Mouse (Mus musculus) CH12.LX (cell line): ENCODE results near the gene Ap2s1. TPM values are rescaled to one million over a fixed set of nuclear protein-coding genes. Genes with fewer than 3 reads are reported as not detected.

ENCODE experiments used
- DNase-seq: peaks from one replicate; pipeline ENCODE4 v3.0.0-alpha.2; 2013; ENCODE audit errors: extremely low read depth
- H3K27ac ChIP-seq: 2 replicates; pipeline ENCODE4 v1.5.1; 2012; ENCODE audit warnings: low read depth, mild to moderate bottlenecking, control low read depth, moderate library complexity; ENCODE audit not compliant: insufficient read depth
- H3K27me3 ChIP-seq: replicated peaks from 2 replicates; pipeline ENCODE3; 2012; ENCODE audit warnings: inconsistent platforms
- H3K36me3 ChIP-seq, 2 experiments: replicated peaks in 1 of 2; 2 replicates each; pipeline versions ENCODE3 to v1.6.1; 2012; ENCODE audit warnings: inconsistent platforms in 1 of 2, low read length in 1 of 2, mild to moderate bottlenecking in 1 of 2, mixed read lengths in 1 of 2, moderate library complexity in 1 of 2; ENCODE audit not compliant: control insufficient read depth in 1 of 2, insufficient read depth in 1 of 2
- H3K4me1 ChIP-seq, 2 experiments: 2 replicates each; pipeline ENCODE4 v1.6.1; 2012; ENCODE audit warnings: inconsistent platforms in 1 of 2, moderate library complexity in 1 of 2; ENCODE audit not compliant: insufficient read depth in 2 of 2, control insufficient read depth in 1 of 2
- H3K4me2 ChIP-seq: 2 replicates; pipeline ENCODE4 v1.6.1; 2012; ENCODE audit warnings: low read depth, mild to moderate bottlenecking, control low read depth; ENCODE audit not compliant: poor library complexity, insufficient read depth, severe bottlenecking
- H3K4me3 ChIP-seq, 3 experiments: fragments of 150-350 bp in 1 of 3; sonication (generic) in 1 of 3; replicated peaks in 1 of 3; 2 replicates each; pipeline versions ENCODE3 to v1.5.1; 2011 to 2012; ENCODE audit warnings: low read depth in 2 of 3, low read length in 2 of 3, mild to moderate bottlenecking in 2 of 3, moderate library complexity in 2 of 3, control low read depth in 1 of 3, improper control_type of control experiment in 1 of 3, inconsistent platforms in 1 of 3, mixed read lengths in 1 of 3; ENCODE audit not compliant: poor library complexity in 1 of 3
- H3K79me2 ChIP-seq: replicated peaks from 2 replicates; pipeline ENCODE4 v1.6.1; 2012; ENCODE audit warnings: mild to moderate bottlenecking, moderate library complexity; ENCODE audit not compliant: control insufficient read depth, poor library complexity, insufficient read depth, severe bottlenecking; ENCODE audit errors: extremely low read depth
- H3K9ac ChIP-seq: 2 replicates; pipeline ENCODE4 v1.6.1; 2012; ENCODE audit warnings: low read depth, mild to moderate bottlenecking, control low read depth, moderate library complexity; ENCODE audit not compliant: insufficient read depth
- H3K9me3 ChIP-seq: replicated peaks from 2 replicates; pipeline ENCODE3; 2012; ENCODE audit warnings: low read length, inconsistent platforms, mixed read lengths
- CHD1 ChIP-seq: IDR thresholded peaks from 2 replicates; pipeline ENCODE4 v1.6.1; 2012; ENCODE audit warnings: low read depth, low read length, improper control_type of control experiment, inconsistent platforms
- CHD2 ChIP-seq: IDR thresholded peaks from 2 replicates; pipeline ENCODE4 v1.6.1; 2011; ENCODE audit warnings: low read length, improper control_type of control experiment
- CTCF ChIP-seq, 2 experiments: IDR thresholded peaks in 1 of 2; conservative IDR thresholded peaks in 1 of 2; 2 replicates each; pipeline ENCODE4 v1.5.1; 2011 to 2012; ENCODE audit warnings: low read depth in 2 of 2, low read length in 2 of 2, improper control_type of control experiment in 1 of 2, inconsistent platforms in 1 of 2, mild to moderate bottlenecking in 1 of 2, moderate library complexity in 1 of 2
- E2F4 ChIP-seq: IDR thresholded peaks from 2 replicates; pipeline ENCODE4 v1.6.1; 2011; ENCODE audit warnings: low read depth, low read length, improper control_type of control experiment; ENCODE audit not compliant: insufficient replicate concordance
- EP300 ChIP-seq: IDR thresholded peaks from 2 replicates; pipeline ENCODE4 v1.6.1; 2011; ENCODE audit warnings: low read length, improper control_type of control experiment
- ETS1 ChIP-seq: conservative IDR thresholded peaks from 2 replicates; pipeline ENCODE4 v1.6.1; 2012; ENCODE audit warnings: low read depth, mild to moderate bottlenecking, inconsistent platforms, low read length, improper control_type of control experiment, moderate library complexity
- GABPA ChIP-seq: IDR thresholded peaks from 2 replicates; pipeline ENCODE4 v1.6.1; 2012; ENCODE audit warnings: low read depth, low read length, improper control_type of control experiment, inconsistent platforms; ENCODE audit not compliant: insufficient replicate concordance
- HCFC1 ChIP-seq: IDR thresholded peaks from 2 replicates; pipeline ENCODE4 v1.6.1; 2012; ENCODE audit warnings: low read depth, mild to moderate bottlenecking, inconsistent platforms, low read length, improper control_type of control experiment
- IRF4 ChIP-seq: IDR thresholded peaks from 2 replicates; pipeline ENCODE4 v1.6.1; 2014; ENCODE audit warnings: low read depth, mild to moderate bottlenecking, inconsistent platforms, low read length, improper control_type of control experiment
- JUND ChIP-seq: conservative IDR thresholded peaks from 2 replicates; pipeline ENCODE4 v1.6.1; 2011; ENCODE audit warnings: low read depth, low read length, improper control_type of control experiment
- KAT2A ChIP-seq: IDR thresholded peaks from 2 replicates; pipeline ENCODE4 v1.6.1; 2012; ENCODE audit warnings: low read length, improper control_type of control experiment, inconsistent platforms; ENCODE audit not compliant: insufficient replicate concordance
- MAX ChIP-seq: IDR thresholded peaks from 2 replicates; pipeline ENCODE4 v1.6.1; 2011; ENCODE audit warnings: low read length, improper control_type of control experiment
- MAZ ChIP-seq: IDR thresholded peaks from 2 replicates; pipeline ENCODE4 v1.6.1; 2012; ENCODE audit warnings: low read depth, mild to moderate bottlenecking, inconsistent platforms, low read length, improper control_type of control experiment, moderate library complexity
- MXI1 ChIP-seq: IDR thresholded peaks from 2 replicates; pipeline ENCODE4 v1.6.1; 2011; ENCODE audit warnings: mild to moderate bottlenecking, low read depth, low read length, improper control_type of control experiment
- NELFE ChIP-seq: IDR thresholded peaks from 2 replicates; pipeline ENCODE4 v1.6.1; 2011; ENCODE audit warnings: low read depth, low read length, improper control_type of control experiment
- PAX5 ChIP-seq: IDR thresholded peaks from 2 replicates; pipeline ENCODE4 v1.6.1; 2012; ENCODE audit warnings: low read length, inconsistent platforms, mixed read lengths
- POLR2A ChIP-seq: IDR thresholded peaks from 2 replicates; pipeline ENCODE4 v1.6.1; 2011; ENCODE audit warnings: low read depth, mild to moderate bottlenecking, improper control_type of control experiment, low read length
- POLR2AphosphoS2 ChIP-seq: IDR thresholded peaks from 2 replicates; pipeline ENCODE4 v1.6.1; 2011; ENCODE audit warnings: low read depth, low read length, improper control_type of control experiment
- RAD21 ChIP-seq: IDR thresholded peaks from 2 replicates; pipeline ENCODE4 v1.6.1; 2011; ENCODE audit warnings: low read depth, mild to moderate bottlenecking, low read length, improper control_type of control experiment, moderate library complexity
- RCOR1 ChIP-seq: conservative IDR thresholded peaks from 2 replicates; pipeline ENCODE4 v1.6.1; 2012; ENCODE audit warnings: low read depth, mild to moderate bottlenecking, inconsistent platforms, low read length, improper control_type of control experiment
- SIN3A ChIP-seq: IDR thresholded peaks from 2 replicates; pipeline ENCODE4 v1.6.1; 2012; ENCODE audit warnings: low read length, improper control_type of control experiment, inconsistent platforms
- SMC3 ChIP-seq: IDR thresholded peaks from 2 replicates; pipeline ENCODE4 v1.6.1; 2011; ENCODE audit warnings: low read depth, low read length, improper control_type of control experiment
- TCF12 ChIP-seq: IDR thresholded peaks from 2 replicates; pipeline ENCODE4 v1.6.1; 2014; ENCODE audit warnings: low read depth, mild to moderate bottlenecking, inconsistent platforms, low read length, improper control_type of control experiment
- UBTF ChIP-seq: IDR thresholded peaks from 2 replicates; pipeline ENCODE4 v1.6.1; 2012; ENCODE audit warnings: low read depth, mild to moderate bottlenecking, inconsistent platforms, low read length, improper control_type of control experiment, moderate library complexity
- USF2 ChIP-seq: conservative IDR thresholded peaks from 2 replicates; pipeline ENCODE4 v1.6.1; 2011; ENCODE audit warnings: low read depth, low read length, improper control_type of control experiment
- ZC3H11A ChIP-seq: IDR thresholded peaks from 2 replicates; pipeline ENCODE4 v1.6.1; 2012; ENCODE audit warnings: low read depth, mild to moderate bottlenecking, inconsistent platforms, low read length, improper control_type of control experiment
- ZKSCAN1 ChIP-seq: IDR thresholded peaks from 2 replicates; pipeline ENCODE4 v1.6.1; 2012; ENCODE audit warnings: low read depth, inconsistent platforms, low read length, improper control_type of control experiment, borderline replicate concordance
- ZMIZ1 ChIP-seq: IDR thresholded peaks from 2 replicates; pipeline ENCODE4 v1.6.1; 2012; ENCODE audit warnings: low read depth, mild to moderate bottlenecking, inconsistent platforms, low read length, improper control_type of control experiment
- ZNF384 ChIP-seq: IDR thresholded peaks from 2 replicates; pipeline ENCODE4 v1.6.1; 2012; ENCODE audit warnings: low read depth, low read length, improper control_type of control experiment, inconsistent platforms
- dilution Hi-C: fragments of 300-500 bp; cut with MboI; formaldehyde crosslinking; loops from 2 replicates; pipeline ENCODE4 v1.14.3; 2020; ENCODE audit warnings: low sequenced_read_pairs; ENCODE audit not compliant: extremely low pct_unique_long_range_greater_than_20kb, extremely low pct_ligation_motif_present
- in situ Hi-C: fragments of 300-500 bp; cut with MboI; formaldehyde crosslinking; loops from 3 replicates; pipeline ENCODE4 v1.14.3; 2019; ENCODE audit warnings: low sequenced_read_pairs, low pct_ligation_motif_present, low pct_unique_long_range_greater_than_20kb, mixed read lengths
- polyA plus RNA-seq: library from polyadenylated mRNA; unstranded; fragments of >175 nt; gene quantifications from 2 replicates; pipeline ENCODE4 v1.2.1, GENCODE M21; 2012; ENCODE audit warnings: low read depth; ENCODE audit not compliant: insufficient read length
- total RNA-seq, 2 experiments: library from RNA; depleted of rRNA; stranded (reverse); fragments of 300-350 nt in 1 of 2; fragments of >200 nt in 1 of 2; gene quantifications; 2 replicates each; pipeline ENCODE4 v1.2.3; 2012 to 2014

Gene Ap2s1
- total and polyA plus RNA-seq, 3 experiments, result 180 to 232 (median 202) TPM

DNA sequence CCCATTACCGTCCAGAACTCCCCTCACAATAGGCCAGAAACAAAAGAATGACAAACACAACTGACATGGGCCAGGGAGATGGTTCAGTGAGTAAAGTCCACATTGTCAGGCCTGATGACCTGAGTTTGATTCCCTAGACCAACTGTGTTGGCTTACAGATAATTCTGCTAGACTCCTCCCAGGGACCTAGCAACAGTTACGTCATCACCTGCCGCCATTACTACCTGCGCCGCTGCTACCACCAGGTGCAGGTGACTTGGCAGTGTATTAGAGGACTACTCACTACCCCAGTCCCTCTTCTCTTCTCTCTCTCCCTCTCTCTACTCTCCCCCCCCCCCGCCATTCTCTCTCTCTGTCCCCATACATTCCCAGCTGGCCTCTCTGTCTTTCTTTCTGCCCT lies 7.4 kb upstream of the Ap2s1 start:
- TF ChIP-seq MXI1, result no peak
- TF ChIP-seq ZKSCAN1, result no peak
- TF ChIP-seq UBTF, result no peak
- no peak for TF ChIP-seq CHD2
- no peak for TF ChIP-seq KAT2A
- no peak for TF ChIP-seq USF2
- TF ChIP-seq IRF4, result no peak
- TF ChIP-seq POLR2A, result no peak
- TF ChIP-seq GABPA, result no peak
- TF ChIP-seq MAZ, result no peak
- no peak for TF ChIP-seq TCF12
- no peak for TF ChIP-seq PAX5
- TF ChIP-seq E2F4, result no peak
- TF ChIP-seq EP300, result no peak
- no peak for TF ChIP-seq SMC3
- no peak for TF ChIP-seq CHD1
- no peak for TF ChIP-seq POLR2AphosphoS2
- dilution Hi-C loops, result no loop called here

DNA sequence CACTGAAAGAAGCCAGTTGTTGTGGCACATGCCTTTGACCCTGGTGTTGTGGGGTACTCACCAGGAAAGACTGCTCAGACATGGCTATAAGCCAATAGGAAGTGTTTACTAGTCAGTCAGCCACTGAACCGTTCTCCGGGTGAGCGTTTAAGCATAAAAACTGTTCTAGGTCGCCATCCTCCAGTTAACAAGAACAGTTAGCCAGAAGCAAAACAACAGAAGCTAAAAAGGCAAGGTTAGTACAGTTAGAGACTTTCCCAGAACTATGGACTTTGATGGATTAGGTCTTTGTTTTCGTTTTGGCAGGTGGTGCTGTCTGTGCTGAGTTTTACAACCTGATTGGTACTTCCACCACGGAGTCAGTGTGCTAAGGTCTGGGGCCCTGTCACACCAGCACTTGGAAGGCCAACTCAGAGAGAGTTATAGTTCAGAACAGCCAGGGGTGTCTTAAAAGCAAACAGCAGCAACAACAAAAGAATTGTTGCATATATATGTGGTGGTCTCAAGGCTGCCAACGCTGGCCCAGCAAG lies 6.3 kb upstream of the Ap2s1 start:
- H3K27ac ChIP-seq, result no peak overlapping the region
- in situ Hi-C loops, result no loop called here
- H3K4me3 ChIP-seq, result no peak overlapping the region

More for the DNA sequence above, 7.4 kb upstream of the Ap2s1 start:
- H3K27me3 ChIP-seq, result no peaks in the 10 kb centered on the region
- no peaks in the 10 kb centered on the region for H3K9me3 ChIP-seq
- H3K27ac ChIP-seq, result no peak overlapping the region
- no peak overlapping the region for H3K9ac ChIP-seq
- no peaks in the 10 kb centered on the region for H3K36me3 ChIP-seq
- peaks cover 5 to 35% of the 10 kb centered on the region in 2 experiments for H3K4me1 ChIP-seq
- H3K79me2 ChIP-seq, result no peaks in the 10 kb centered on the region
- in situ Hi-C loops, result no loop called here
- no peak overlapping the region for H3K4me3 ChIP-seq
- no peak overlapping the region for H3K4me2 ChIP-seq
- DNase-seq, result no peak

More for the DNA sequence above, 6.3 kb upstream of the Ap2s1 start:
- no peaks in the 10 kb centered on the region for H3K79me2 ChIP-seq
- no peak overlapping the region for H3K4me2 ChIP-seq
- H3K9ac ChIP-seq, result no peak overlapping the region
- TF ChIP-seq ZKSCAN1 (no peak), IRF4 (no peak), RCOR1 (no peak), POLR2A (no peak), MAX (no peak), SIN3A (no peak), UBTF (no peak), NELFE (no peak), ZMIZ1 (no peak), ZC3H11A (no peak), CTCF (conservative IDR thresholded peaks at IDR 0.05 in 1 of 2, IDR thresholded peaks at IDR 0.05 in 1 of 2; ENCODE audit: low read depth in 2 of 2, low read length in 2 of 2) (no peak), KAT2A (no peak), RAD21 (no peak), JUND (no peak), ETS1 (no peak), PAX5 (no peak), HCFC1 (no peak), CHD2 (no peak), ZNF384 (no peak), USF2 (no peak)
- dilution Hi-C loops, result no loop called here
- no peaks in the 10 kb centered on the region for H3K36me3 ChIP-seq
- H3K4me1 ChIP-seq, result peaks cover 5 to 29% of the 10 kb centered on the region in 2 experiments
- no peak for DNase-seq
- H3K27me3 ChIP-seq, result no peaks in the 10 kb centered on the region
- H3K9me3 ChIP-seq, result no peaks in the 10 kb centered on the region
